Mouse (Mus musculus) embryo, embryonic 9.5 days (tissue): Measurements from ENCODE around the gene Ache.

Experiments
- DNase-seq: peaks from one replicate; pipeline ENCODE4 v3.0.0-alpha.2; 2017; ENCODE audit errors: extremely low spot score

Ache gene

GRCm38 (mm10) chr5:137333512-137334174, 46.3 kb downstream of the Ache start, which contains the start of gene Slc12a9:
Gene Slc12a9 (minus strand): TSS chr5:137333597.
- peak; percentile 91 for DNase-seq

- no peak for DNase-seq
These were observed 47.0 kb downstream of the Ache start for GRCm38 (mm10) chr5:137334317-137334716.

GRCm38 (mm10) chr5:137335066-137335465, 47.7 kb downstream of the Ache start:
- no peak for DNase-seq

- DNase-seq = no peak
These were observed 49.9 kb downstream of the Ache start for GRCm38 (mm10) chr5:137337190-137337589.

GRCm38 (mm10) chr5:137338256-137338655, 50.9 kb downstream of the Ache start:
- DNase-seq = peak; percentile 82

GRCm38 (mm10) chr5:137338663-137339289, 51.5 kb downstream of the Ache start:
- peak; percentile 49 for DNase-seq

- peak; percentile 47 for DNase-seq
These were observed 52.1 kb downstream of the Ache start for GRCm38 (mm10) chr5:137339290-137339979.

- no peak for DNase-seq
These were observed 52.9 kb downstream of the Ache start for GRCm38 (mm10) chr5:137340222-137340621.

- no peak for DNase-seq
These were observed 55.2 kb downstream of the Ache start for GRCm38 (mm10) chr5:137342407-137343012.

- no peak for DNase-seq
These were observed 56.1 kb downstream of the Ache start for GRCm38 (mm10) chr5:137343412-137343811.

- DNase-seq = no peak
These were observed 56.5 kb downstream of the Ache start for GRCm38 (mm10) chr5:137343869-137344268.
